Mouse (Mus musculus) midbrain, embryonic 12.5 days (tissue): Measurements from ENCODE around the gene Lama5. TPM values are rescaled to one million over a fixed set of nuclear protein-coding genes. Genes with fewer than 3 reads are reported as not detected.
A peak's percentile ranks its signal among the peaks of the same experiment; 100 is the strongest.
"Not testable (repeated sequence)": the region's sequence is repeated elsewhere in the genome, so short reads cannot be mapped to it uniquely, and the experiment has no call there.

Source experiments
- ATAC-seq: fragments of 200-750 bp; cut with Nextera tagmentation; 2 replicates; pipeline ENCODE4 v1.8.0; 2017; ENCODE audit warnings: low read depth, moderate TSS enrichment, moderate library complexity; ENCODE audit not compliant: low FRiP score
- H3K27ac ChIP-seq: fragments of 300-500 bp; sonication (generic); replicated peaks from 2 replicates; pipeline ENCODE4 v1.5.1; 2016; ENCODE audit warnings: mild to moderate bottlenecking
- H3K27me3 ChIP-seq: fragments of 300-500 bp; sonication (generic); 2 replicates; pipeline ENCODE4 v1.6.1; 2016; ENCODE audit warnings: mild to moderate bottlenecking
- H3K36me3 ChIP-seq: fragments of 300-500 bp; sonication (generic); 2 replicates; pipeline ENCODE4 v1.6.1; 2016
- H3K4me1 ChIP-seq: fragments of 300-500 bp; sonication (generic); 2 replicates; pipeline ENCODE4 v1.6.1; 2016
- H3K4me2 ChIP-seq: fragments of 300-500 bp; sonication (generic); replicated peaks from 2 replicates; pipeline ENCODE4 v1.6.1; 2016; ENCODE audit warnings: mild to moderate bottlenecking, moderate library complexity
- H3K4me3 ChIP-seq: fragments of 300-500 bp; sonication (generic); 2 replicates; pipeline ENCODE4 v1.5.1; 2016; ENCODE audit warnings: mild to moderate bottlenecking
- H3K9ac ChIP-seq: fragments of 300-500 bp; sonication (generic); replicated peaks from 2 replicates; pipeline ENCODE4 v1.6.1; 2016; ENCODE audit warnings: mild to moderate bottlenecking, moderate library complexity
- H3K9me3 ChIP-seq: fragments of 300-500 bp; sonication (generic); 2 replicates; pipeline ENCODE4 v1.6.1; 2016; ENCODE audit warnings: mild to moderate bottlenecking
- WGBS: fragments of 180-500 bp; shearing (Covaris S2); methylation state at CpG from one replicate; pipeline ENCODE4 v1.1.7; 2016; 5-methylcytosine and 5-hydroxymethylcytosine counted together
- polyA plus RNA-seq: library from polyadenylated mRNA; unstranded; fragments of >200 nt; fragmentation: Nextera tagmentation; extraction: Ambion mirVana; gene quantifications from 2 replicates; pipeline ENCODE4 v1.2.1, GENCODE M21; 2016

Lama5 gene
- polyA plus RNA-seq, 1 experiment from 2014 or later = 3.2 TPM

- 96% methylated on average over 5 of the region's 5 CpGs for WGBS
- peaks cover 54% of the 10 kb centered on the region for H3K36me3 ChIP-seq
- no peaks in the 10 kb centered on the region for H3K27me3 ChIP-seq
- peaks cover 21% of the 10 kb centered on the region for H3K4me1 ChIP-seq
- no peak for ATAC-seq
- no peak overlapping the region for H3K27ac ChIP-seq
- H3K4me3 ChIP-seq = no peak overlapping the region
- no peaks in the 10 kb centered on the region for H3K9me3 ChIP-seq
- no peak overlapping the region for H3K9ac ChIP-seq
- H3K4me2 ChIP-seq = no peak overlapping the region
Measured at GRCm38 (mm10) chr2:180174121-180174520, 51.5 kb downstream of the Lama5 start.

- H3K4me3 ChIP-seq = 0 out of 2 replicates have a peak overlapping the region, but pooled peaks have one; percentile 93
- H3K9me3 ChIP-seq = not testable (repeated sequence)
Measured at GRCm38 (mm10) chr2:180173711-180174110, 51.9 kb downstream of the Lama5 start.

DNA sequence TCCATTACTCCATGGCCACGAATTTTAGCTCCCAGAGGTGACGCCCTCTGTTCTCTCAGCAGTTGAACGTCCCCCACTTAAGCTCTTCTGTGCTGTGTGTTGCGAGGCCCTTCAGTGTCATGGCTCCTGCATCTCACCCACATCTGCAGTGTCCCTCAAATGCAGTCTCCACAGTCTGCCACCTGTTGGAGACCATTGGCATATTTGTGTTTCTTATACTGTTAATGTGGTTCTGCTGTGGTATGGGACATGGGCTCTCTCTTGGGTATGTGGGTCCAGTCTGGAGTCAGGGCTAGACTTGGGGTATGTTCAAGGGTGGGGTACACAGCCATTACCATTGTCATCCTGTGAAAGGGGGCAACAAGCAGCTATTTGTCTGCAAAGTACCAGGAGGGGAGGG, 52.5 kb downstream of the Lama5 start:
- whole genome bisulfite sequencing = 85% methylated on average over 4 of the region's 4 CpGs
- Histone ChIP-seq H3K9me3 (no peaks in the 10 kb centered on the region), H3K4me3 (peak overlapping the region; percentile 93), H3K4me2 (peak overlapping the region; percentile 100), H3K36me3 (peaks cover 51% of the 10 kb centered on the region), H3K9ac (peak overlapping the region; percentile 92; the same call in 1 of the 2 replicates), H3K27me3 (no peaks in the 10 kb centered on the region), H3K4me1 (peaks cover 21% of the 10 kb centered on the region), H3K27ac (no peak overlapping the region)
- ATAC-seq = no peak

More at GRCm38 (mm10) chr2:180173711-180174110, 51.9 kb downstream of the Lama5 start:
- H3K27me3 ChIP-seq, ATAC-seq, H3K27ac ChIP-seq, H3K9ac ChIP-seq: not testable (repeated sequence)
- Histone ChIP-seq H3K4me2 (peak overlapping the region; percentile 100; the same call in 1 of the 2 replicates), H3K4me1 (peaks cover 21% of the 10 kb centered on the region), H3K36me3 (peaks cover 54% of the 10 kb centered on the region)
- 97% methylated on average over 8 of the region's 8 CpGs for WGBS

DNA sequence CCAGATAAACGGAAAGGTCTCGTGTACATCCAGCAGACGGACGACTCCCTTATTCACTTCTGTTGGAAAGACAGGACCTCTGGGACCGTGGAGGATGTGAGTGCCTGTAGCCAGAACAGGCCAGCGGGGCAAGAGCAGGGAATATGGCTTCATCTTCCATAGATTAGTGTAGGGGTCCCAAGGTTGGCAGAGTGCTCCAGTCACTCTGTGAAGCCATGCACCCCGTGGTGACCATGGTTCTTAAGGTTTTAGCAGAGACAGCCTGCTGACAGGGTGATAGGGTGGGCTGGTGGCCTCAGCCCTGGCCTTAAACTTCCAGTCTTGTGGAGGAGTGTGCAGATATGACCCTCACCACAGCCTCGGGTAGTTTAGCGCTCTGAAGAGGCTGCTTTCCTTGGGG, 53.5 kb downstream of the Lama5 start:
- H3K36me3 ChIP-seq = peaks cover 41% of the 10 kb centered on the region
- H3K4me3 ChIP-seq = peak overlapping the region; percentile 93
- H3K27ac ChIP-seq = peak overlapping the region; percentile 92; the same call in 1 of the 2 replicates
- ATAC-seq = no peak
- peaks cover 21% of the 10 kb centered on the region for H3K4me1 ChIP-seq
- H3K4me2 ChIP-seq = peak overlapping the region; percentile 100
- 2% methylated on average over 9 of the region's 9 CpGs for WGBS
- H3K9me3 ChIP-seq = no peaks in the 10 kb centered on the region
- H3K9ac ChIP-seq = peak overlapping the region; percentile 92
- H3K27me3 ChIP-seq = no peaks in the 10 kb centered on the region

DNA sequence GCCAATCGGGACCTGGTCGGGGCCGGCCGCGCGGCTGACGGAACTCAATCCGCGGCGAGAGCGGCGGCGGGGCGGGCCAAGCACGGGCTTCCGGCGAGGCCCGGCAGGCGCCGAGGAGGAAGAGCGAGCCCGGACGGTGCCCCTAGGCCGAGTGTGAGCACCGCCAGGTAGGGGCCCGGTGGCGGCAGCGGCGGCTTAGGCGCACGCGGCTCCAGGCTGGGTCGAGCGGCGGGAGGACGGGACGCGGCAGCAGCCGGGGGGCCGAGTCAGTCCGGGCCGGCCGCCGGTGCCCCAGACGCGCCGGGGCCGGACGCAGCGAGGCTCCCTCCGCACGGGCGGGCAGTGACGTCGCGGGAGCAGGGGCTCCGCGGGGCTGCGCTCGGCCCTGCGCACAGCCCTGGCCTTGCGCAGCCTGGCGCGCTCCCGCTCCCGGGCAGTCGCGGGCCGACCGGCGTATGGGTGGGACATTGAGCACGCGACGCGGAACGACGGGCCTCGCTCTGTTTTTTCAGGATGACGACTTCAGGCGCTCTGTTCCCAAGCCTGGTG, 54.1 kb downstream of the Lama5 start:
- no peaks in the 10 kb centered on the region for H3K27me3 ChIP-seq
- under 1% methylated on average over 75 of the region's 80 CpGs for WGBS
- peak; percentile 73 for ATAC-seq
- peak overlapping the region; percentile 92 for H3K27ac ChIP-seq
- H3K9ac ChIP-seq = peak overlapping the region; percentile 92
- peak overlapping the region; percentile 93 for H3K4me3 ChIP-seq
- H3K9me3 ChIP-seq = no peaks in the 10 kb centered on the region
- H3K4me1 ChIP-seq = peaks cover 21% of the 10 kb centered on the region
- peak overlapping the region; percentile 100 for H3K4me2 ChIP-seq
- peaks cover 36% of the 10 kb centered on the region for H3K36me3 ChIP-seq

DNA sequence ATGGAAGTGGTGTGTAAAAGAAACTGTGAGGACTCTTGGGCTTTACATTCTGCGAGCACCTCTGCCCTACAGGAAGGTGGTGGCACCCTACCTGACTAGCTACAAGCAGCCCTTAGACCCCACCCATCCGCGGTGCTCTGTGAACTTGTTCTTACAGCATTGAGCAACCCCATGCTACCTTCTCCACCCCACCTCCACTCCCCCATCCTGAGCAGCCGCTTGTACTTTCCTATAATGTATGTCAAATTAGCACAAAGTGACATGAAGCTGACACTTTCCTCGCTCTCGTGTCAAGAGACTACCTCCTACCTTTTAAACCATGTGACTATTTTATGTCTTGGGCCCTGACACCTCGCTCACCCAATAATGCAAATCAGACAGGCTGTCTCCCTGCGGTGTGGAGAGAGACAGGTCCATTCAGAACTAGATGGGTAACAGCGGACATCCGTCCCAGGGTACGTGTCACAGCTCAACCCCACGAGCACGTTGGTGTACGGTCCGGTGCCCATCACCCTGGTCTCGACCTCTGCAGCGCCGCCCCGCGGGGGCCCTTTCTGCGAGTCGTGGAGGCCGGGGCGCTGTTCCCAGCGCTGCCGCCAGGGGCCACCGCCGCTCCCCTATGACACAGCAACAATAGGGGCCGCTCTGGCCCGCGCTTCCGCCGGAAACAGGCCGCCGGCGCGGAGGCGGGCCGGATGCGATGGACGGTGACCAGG, 54.7 kb downstream of the Lama5 start, which contains the start of gene Adrm1:
Gene Adrm1 (plus strand): TSS at position 680 of the 716 bp plus-strand sequence.
- Histone ChIP-seq H3K27me3 (no peaks in the 10 kb centered on the region), H3K36me3 (peaks cover 30% of the 10 kb centered on the region), H3K9me3 (no peaks in the 10 kb centered on the region), H3K27ac (peak within 1 kb of the TSS; percentile 92), H3K4me3 (peak within 1 kb of the TSS; percentile 93), H3K4me1 (peaks cover 21% of the 10 kb centered on the region), H3K4me2 (peak within 1 kb of the TSS; percentile 100), H3K9ac (peak within 1 kb of the TSS; percentile 92)
- peak; percentile 99 for ATAC-seq
- WGBS = 4% methylated on average over 41 of the region's 41 CpGs

DNA sequence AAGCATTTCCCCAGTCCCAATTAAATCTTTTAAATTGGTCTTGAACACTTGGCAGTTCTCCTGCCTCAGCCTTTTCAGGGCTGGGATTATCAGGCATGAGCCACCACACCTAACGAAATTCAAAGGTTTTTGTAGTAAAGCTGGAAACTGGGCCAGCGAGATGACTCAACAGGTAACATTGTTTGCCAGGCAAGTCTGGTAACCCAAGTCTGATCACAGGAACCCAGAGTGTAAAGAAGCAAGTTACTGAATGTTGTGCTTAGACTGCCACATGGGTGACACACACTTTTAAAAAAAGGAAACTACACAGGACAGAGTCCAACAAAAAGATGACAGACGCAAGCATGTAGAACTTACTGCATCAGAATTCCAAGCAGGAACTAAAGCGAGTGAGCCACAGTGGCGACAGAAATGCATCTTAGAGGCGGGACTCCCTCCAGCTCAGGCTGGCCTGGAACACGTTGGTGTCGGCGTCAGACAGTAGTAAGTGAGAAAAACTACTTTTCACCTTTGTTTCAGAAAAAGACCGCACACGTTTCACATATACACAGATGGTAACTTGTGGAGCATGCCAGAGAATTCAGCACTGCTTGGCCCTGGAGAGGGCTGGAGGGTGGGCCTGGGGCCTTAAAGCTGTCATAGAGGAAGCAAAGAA, 55.4 kb downstream of the Lama5 start:
- Histone ChIP-seq H3K27me3 (no peaks in the 10 kb centered on the region), H3K4me1 (peaks cover 21% of the 10 kb centered on the region), H3K36me3 (peaks cover 24% of the 10 kb centered on the region), H3K4me3 (no peak overlapping the region), H3K4me2 (peak overlapping the region; percentile 51), H3K9me3 (no peaks in the 10 kb centered on the region), H3K9ac (no peak overlapping the region), H3K27ac (no peak overlapping the region)
- WGBS = 88% methylated on average over 11 of the region's 11 CpGs
- ATAC-seq = no peak

DNA sequence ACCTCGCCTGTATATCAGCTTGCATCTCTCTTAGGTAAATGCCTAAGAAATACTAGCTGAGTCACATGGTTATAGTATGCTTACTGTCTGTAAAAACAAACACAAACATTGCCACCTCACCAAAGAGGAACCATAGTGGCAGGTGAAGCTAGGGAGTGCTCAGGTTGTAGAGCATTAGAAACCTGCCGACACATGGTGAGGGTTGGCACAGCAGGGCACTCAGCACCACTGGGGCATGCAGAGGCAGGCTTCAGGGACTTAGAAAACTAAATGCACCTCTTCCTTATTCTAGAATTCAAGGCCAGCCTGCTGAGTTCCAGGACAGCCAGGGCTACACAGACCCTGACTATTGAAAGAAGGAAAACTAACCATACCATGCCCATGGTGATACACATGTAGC, 58.8 kb downstream of the Lama5 start:
- no peaks in the 10 kb centered on the region for H3K9me3 ChIP-seq
- no peaks in the 10 kb centered on the region for H3K27me3 ChIP-seq
- H3K4me3 ChIP-seq = no peak overlapping the region
- WGBS = 97% methylated on average over 2 of the region's 2 CpGs
- H3K27ac ChIP-seq = no peak overlapping the region
- ATAC-seq = no peak
- H3K36me3 ChIP-seq = peaks cover 21% of the 10 kb centered on the region
- H3K4me2 ChIP-seq = no peak overlapping the region
- H3K4me1 ChIP-seq = 0 out of 2 replicates have a peak, but pooled peaks cover 5% of the 10 kb centered on the region
- no peak overlapping the region for H3K9ac ChIP-seq

DNA sequence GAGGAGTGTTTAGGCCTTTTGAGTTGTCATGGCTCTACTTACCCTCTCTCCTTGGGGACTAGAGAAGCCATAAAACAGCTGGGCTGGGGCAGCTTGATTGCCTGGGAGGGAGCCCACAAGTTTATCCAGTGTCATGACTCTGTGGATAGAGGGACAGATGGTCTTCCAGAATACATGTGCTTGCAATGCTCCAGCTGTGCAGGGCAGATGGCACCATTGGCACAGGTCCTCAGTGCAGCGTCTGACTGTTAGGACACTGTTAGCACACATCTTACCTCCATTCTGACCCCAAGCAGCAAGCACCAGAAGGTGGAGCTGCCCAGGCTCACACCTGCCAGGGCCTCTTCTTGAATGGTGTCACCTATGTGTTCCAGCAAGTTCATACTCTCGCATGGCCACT, 59.8 kb downstream of the Lama5 start:
- Histone ChIP-seq H3K9ac (no peak overlapping the region), H3K27me3 (no peaks in the 10 kb centered on the region), H3K36me3 (peaks cover 31% of the 10 kb centered on the region), H3K4me1 (0 out of 2 replicates have a peak, but pooled peaks cover 4% of the 10 kb centered on the region), H3K9me3 (no peaks in the 10 kb centered on the region), H3K4me3 (no peak overlapping the region), H3K27ac (no peak overlapping the region), H3K4me2 (no peak overlapping the region)
- ATAC-seq = no peak
- WGBS = 83% methylated on average over 2 of the region's 2 CpGs

- no peak for ATAC-seq
- peaks cover 81% of the 10 kb centered on the region for H3K36me3 ChIP-seq
- WGBS = 94% methylated on average over 3 of the region's 3 CpGs
Measured at GRCm38 (mm10) chr2:180158627-180159026, 67.0 kb downstream of the Lama5 start.

GRCm38 (mm10) chr2:180154796-180155195, 70.9 kb downstream of the Lama5 start:
- H3K27ac ChIP-seq = no peak overlapping the region
- no peak overlapping the region for H3K4me2 ChIP-seq
- WGBS = 84% methylated on average over 3 of the region's 3 CpGs
- peaks cover 82% of the 10 kb centered on the region for H3K36me3 ChIP-seq
- no peaks in the 10 kb centered on the region for H3K4me1 ChIP-seq
- H3K4me3 ChIP-seq = no peak overlapping the region
- no peak for ATAC-seq
- no peak overlapping the region for H3K9ac ChIP-seq
- H3K27me3 ChIP-seq = no peaks in the 10 kb centered on the region
- H3K9me3 ChIP-seq = no peaks in the 10 kb centered on the region

More at GRCm38 (mm10) chr2:180158627-180159026, 67.0 kb downstream of the Lama5 start:
- Histone ChIP-seq H3K4me1 (no peaks in the 10 kb centered on the region), H3K27ac (no peak overlapping the region), H3K9ac (no peak overlapping the region), H3K4me3 (no peak overlapping the region), H3K27me3 (no peaks in the 10 kb centered on the region), H3K9me3 (no peaks in the 10 kb centered on the region), H3K4me2 (no peak overlapping the region)

DNA sequence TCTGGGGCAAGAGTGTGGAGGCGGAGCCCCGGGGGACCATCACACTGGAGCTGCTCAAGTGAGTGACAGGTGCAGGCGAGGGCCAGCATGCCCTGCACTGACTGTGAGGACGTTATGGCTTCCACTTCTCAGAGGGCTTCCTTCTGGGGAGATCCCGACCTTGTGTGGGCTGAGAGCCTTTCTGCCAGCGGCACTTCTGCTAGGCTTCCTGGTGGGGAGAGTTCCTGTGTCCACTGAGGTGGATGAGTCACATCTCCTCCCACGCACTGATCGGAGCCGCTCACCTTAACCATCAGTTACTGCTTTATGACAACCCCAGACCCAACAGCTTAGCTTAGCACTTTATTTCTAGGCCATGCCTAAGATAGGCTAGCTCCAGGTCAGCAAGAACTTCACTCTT, 77.1 kb downstream of the Lama5 start:
- H3K4me1 ChIP-seq = no peaks in the 10 kb centered on the region
- H3K36me3 ChIP-seq = peaks cover 93% of the 10 kb centered on the region
- 86% methylated on average over 9 of the region's 9 CpGs for WGBS
- no peak overlapping the region for H3K9ac ChIP-seq
- H3K27me3 ChIP-seq = no peaks in the 10 kb centered on the region
- H3K4me3 ChIP-seq = no peak overlapping the region
- no peak overlapping the region for H3K4me2 ChIP-seq
- ATAC-seq = no peak
- H3K9me3 ChIP-seq = no peaks in the 10 kb centered on the region
- no peak overlapping the region for H3K27ac ChIP-seq
